Mouse (Mus musculus): ENCODE data around the gene Mllt11. TPM values are rescaled to one million over a fixed set of nuclear protein-coding genes. Genes with fewer than 3 reads are reported as not detected.

Mllt11 gene
- polyA plus RNA-seq, 1 experiment from 2014 or later, result 116 TPM

DNA sequence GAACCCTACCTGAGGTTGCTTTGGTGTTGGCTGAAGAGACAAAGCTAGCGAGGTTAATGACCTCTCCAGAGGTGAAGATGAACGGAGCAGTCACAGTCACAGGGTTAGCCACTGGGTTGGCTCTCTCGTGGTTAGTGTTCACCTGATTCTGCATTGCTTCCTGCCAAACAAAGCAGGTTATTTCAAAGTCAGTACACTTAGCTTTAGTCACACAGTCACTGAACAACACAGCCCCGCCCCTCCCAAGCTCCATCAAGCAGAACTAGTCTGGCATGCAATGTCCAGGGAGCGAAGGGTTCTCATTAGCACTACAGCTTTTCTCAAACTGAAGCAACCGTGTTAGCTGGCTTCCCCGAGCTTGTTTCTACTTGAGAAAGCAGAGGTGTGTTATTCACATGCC is 31.8 kb downstream of the Mllt11 start:
- H3K4me2 ChIP-seq (replicated peaks), result no peak overlapping the region
- H3K36me3 ChIP-seq, result peaks cover 72% of the 10 kb centered on the region
- 85% methylated on average over 7 of the region's 7 CpGs for WGBS
- no peaks in the 10 kb centered on the region for H3K27me3 ChIP-seq
- H3K4me3 ChIP-seq, result no peak overlapping the region
- H3K9ac ChIP-seq, result no peak overlapping the region
- no peaks in the 10 kb centered on the region for H3K9me3 ChIP-seq (replicated peaks)
- no peak for ATAC-seq (ENCODE audit: low FRiP score)
- no peak overlapping the region for H3K27ac ChIP-seq
- no peaks in the 10 kb centered on the region for H3K4me1 ChIP-seq

DNA sequence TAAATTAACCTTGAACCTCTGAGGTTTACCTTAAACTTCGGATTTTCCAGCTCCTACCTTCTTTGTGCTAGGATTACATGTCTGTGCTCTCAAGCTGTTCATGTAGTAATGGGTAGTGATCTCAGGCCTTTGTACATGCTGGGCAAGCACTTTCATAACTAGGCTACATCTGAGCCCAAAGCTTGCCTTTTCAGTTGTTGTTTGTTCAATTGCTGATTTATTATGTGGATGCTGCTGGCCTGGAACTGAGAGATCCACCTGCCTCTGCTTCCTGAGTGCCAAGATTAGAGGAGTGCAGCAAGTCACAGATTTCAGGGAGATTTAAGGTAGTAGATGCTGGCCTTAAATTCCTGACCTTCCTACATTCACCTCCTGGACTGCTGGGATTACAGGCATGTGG is 32.9 kb downstream of the Mllt11 start:
- no peak overlapping the region for H3K27ac ChIP-seq
- WGBS, result 79% methylated on average over 1 of the region's 1 CpGs
- no peaks in the 10 kb centered on the region for H3K4me1 ChIP-seq
- H3K4me2 ChIP-seq (replicated peaks), result no peak overlapping the region
- peaks cover 70% of the 10 kb centered on the region for H3K36me3 ChIP-seq
- no peak for ATAC-seq (ENCODE audit: low FRiP score)
- no peak overlapping the region for H3K9ac ChIP-seq
- no peak overlapping the region for H3K4me3 ChIP-seq
- no peaks in the 10 kb centered on the region for H3K9me3 ChIP-seq (replicated peaks)
- H3K27me3 ChIP-seq, result no peaks in the 10 kb centered on the region

DNA sequence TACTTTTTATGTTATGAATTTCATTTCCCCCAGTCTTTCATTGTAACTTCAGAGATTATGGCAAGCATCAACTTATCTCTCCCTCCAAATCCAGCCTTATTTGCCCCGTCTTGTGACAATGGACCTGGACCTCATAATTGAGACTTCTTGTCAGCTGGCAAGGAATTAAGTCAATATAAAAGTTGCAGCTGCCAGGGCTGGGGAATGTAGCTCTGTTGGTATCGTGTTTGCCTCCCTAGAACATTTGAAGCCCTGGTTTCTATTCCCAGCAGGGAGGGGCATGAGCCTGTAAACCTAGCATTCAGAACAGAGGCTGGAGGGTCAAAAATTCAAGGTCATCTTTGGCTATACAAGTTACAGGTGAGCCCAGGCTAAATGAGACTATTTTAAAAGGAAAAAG is 36.2 kb downstream of the Mllt11 start:
- H3K27ac ChIP-seq, result no peak overlapping the region
- WGBS, result 92% methylated on average over 2 of the region's 2 CpGs
- H3K4me3 ChIP-seq, result no peak overlapping the region
- peaks cover 60% of the 10 kb centered on the region for H3K36me3 ChIP-seq
- no peaks in the 10 kb centered on the region for H3K27me3 ChIP-seq
- no peak for ATAC-seq (ENCODE audit: low FRiP score)
- H3K9me3 ChIP-seq (replicated peaks), result no peaks in the 10 kb centered on the region
- no peak overlapping the region for H3K9ac ChIP-seq
- no peak overlapping the region for H3K4me2 ChIP-seq (replicated peaks)
- no peaks in the 10 kb centered on the region for H3K4me1 ChIP-seq

DNA sequence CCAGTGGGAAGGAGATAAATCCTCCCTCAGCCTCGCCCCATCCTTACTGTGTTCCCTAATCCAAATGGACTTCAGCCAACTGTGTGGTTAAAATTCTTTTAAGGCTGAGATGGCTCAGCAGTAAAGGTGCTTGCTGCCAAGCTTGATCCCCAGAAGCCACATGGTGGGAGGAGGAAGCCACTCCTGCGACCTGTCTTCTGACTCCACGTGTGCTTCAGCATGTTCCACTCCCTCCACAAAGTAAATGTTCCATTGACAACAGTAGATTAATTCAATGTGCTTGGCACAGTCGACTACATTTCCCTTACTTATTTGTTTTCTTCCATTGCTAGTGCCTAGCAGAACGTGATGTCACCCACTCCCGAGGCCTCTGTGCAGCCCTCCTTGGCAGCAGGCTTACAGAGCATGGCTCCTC is 37.2 kb downstream of the Mllt11 start:
- Histone ChIP-seq H3K27ac (no peak overlapping the region), H3K4me2 (replicated peaks) (no peak overlapping the region), H3K4me3 (no peak overlapping the region), H3K4me1 (no peaks in the 10 kb centered on the region), H3K27me3 (no peaks in the 10 kb centered on the region), H3K36me3 (peaks cover 58% of the 10 kb centered on the region), H3K9me3 (replicated peaks) (no peaks in the 10 kb centered on the region), H3K9ac (no peak overlapping the region)
- WGBS, result 89% methylated on average over 6 of the region's 6 CpGs
- no peak for ATAC-seq (ENCODE audit: low FRiP score)

DNA sequence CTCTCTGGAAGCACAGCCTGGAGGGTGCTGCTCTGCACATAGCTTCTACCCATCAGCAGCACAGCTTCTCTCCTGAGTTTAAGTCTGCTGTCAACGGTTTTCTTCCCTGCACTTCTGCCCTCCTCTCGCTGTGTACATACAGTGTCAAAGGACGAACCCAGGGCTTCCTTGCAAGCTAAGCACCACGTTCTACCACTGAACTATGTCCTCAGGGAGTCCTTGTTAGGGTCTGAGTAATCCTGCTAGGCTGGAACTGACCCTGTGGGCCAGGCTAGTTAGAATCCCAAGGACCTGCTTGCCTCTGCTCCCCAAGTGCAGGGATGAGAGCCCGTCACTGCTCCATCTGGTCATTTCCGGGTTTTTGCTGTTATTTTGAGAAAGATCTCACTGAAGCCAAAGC is 45.1 kb downstream of the Mllt11 start:
- Histone ChIP-seq H3K4me3 (no peak overlapping the region), H3K9me3 (replicated peaks) (no peaks in the 10 kb centered on the region), H3K4me2 (replicated peaks) (no peak overlapping the region), H3K27me3 (no peaks in the 10 kb centered on the region), H3K36me3 (peaks cover 63% of the 10 kb centered on the region), H3K4me1 (no peaks in the 10 kb centered on the region), H3K9ac (no peak overlapping the region), H3K27ac (no peak overlapping the region)
- no peak for ATAC-seq (ENCODE audit: low FRiP score)
- WGBS, result 89% methylated on average over 6 of the region's 6 CpGs

DNA sequence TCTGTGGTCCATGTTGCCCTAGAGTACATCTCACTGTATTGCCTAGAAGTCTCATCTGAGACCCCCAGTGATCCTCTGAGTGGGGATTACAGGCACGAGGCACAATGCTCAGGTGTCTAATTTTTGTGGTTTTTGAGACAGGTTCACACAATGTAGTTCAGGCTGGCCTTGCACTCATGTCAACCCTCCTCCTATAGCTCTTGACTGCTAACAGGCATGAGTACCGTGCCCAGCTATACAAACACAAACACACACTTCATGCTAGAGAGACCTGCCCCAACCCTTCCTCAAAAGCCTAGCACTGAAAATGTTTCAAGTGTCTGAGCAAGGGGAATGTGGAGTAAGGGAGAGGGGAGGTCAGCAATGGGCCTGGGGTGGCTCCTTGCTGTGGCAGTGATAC is 45.9 kb downstream of the Mllt11 start:
- Histone ChIP-seq H3K9ac (no peak overlapping the region), H3K4me1 (no peaks in the 10 kb centered on the region), H3K4me2 (replicated peaks) (no peak overlapping the region), H3K36me3 (peaks cover 63% of the 10 kb centered on the region), H3K27ac (no peak overlapping the region), H3K4me3 (no peak overlapping the region), H3K27me3 (no peaks in the 10 kb centered on the region), H3K9me3 (replicated peaks) (no peaks in the 10 kb centered on the region)
- 98% methylated on average over 2 of the region's 2 CpGs for WGBS
- no peak for ATAC-seq (ENCODE audit: low FRiP score)

DNA sequence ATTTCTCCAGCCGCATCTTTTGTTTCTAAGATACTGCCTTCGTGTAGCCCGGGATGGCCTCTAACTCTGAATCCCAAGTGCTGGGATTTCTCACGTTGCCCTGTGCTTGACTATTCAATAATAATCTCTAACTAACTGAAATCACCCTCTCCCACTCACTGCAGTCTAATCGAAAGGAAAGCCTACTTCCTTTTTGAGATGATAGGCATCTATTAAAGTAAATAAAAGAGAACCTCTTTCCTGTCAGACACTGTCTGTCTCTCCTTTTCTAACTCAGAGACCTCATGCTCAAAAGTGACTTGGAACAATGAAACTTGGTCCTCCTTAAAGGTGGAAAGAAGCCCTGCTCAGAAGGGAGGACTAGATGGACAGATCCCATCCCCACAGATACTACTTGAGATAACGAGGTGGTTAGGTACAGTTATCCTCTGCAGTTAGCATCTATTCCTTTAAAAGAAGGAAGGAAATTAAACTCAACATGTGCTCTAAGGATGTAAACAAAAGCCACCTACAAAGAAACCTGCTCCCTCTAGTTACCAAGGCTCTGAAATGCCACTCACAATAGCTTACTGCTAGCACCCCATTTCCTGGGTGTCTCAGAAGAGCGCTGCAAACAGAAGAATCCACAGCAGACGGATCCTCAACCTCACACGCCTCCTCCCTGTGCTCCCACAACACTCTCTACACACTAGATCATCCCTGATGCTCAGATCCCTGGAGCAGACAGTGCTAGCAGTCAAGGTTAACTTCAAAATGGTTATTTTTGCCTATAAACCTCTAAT is 47.0 kb downstream of the Mllt11 start:
- H3K4me3 ChIP-seq, result no peak overlapping the region
- no peaks in the 10 kb centered on the region for H3K4me1 ChIP-seq
- no peak for ATAC-seq (ENCODE audit: low FRiP score)
- H3K9ac ChIP-seq, result no peak overlapping the region
- 94% methylated on average over 9 of the region's 9 CpGs for WGBS
- H3K27ac ChIP-seq, result no peak overlapping the region
- no peaks in the 10 kb centered on the region for H3K27me3 ChIP-seq
- H3K4me2 ChIP-seq (replicated peaks), result no peak overlapping the region
- no peaks in the 10 kb centered on the region for H3K9me3 ChIP-seq (replicated peaks)
- H3K36me3 ChIP-seq, result peaks cover 55% of the 10 kb centered on the region

DNA sequence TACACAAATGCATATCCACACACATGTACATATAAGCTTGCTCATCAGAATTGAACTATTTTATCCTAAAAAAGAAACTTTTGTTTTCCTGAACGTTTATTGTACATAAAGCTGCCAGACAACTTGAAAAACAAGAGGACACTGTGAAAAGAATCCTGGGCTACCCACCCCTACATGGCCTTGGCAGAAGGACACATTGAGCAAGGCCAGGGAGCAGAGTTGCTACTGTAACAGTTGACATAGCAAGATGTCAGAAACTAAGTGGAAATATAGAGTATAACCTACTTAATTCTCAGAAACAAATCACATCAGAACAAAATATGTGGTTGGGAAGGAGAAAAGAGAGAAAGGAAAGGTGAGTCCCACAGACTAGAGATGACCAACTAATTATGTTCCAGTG is 50.1 kb downstream of the Mllt11 start:
- H3K9me3 ChIP-seq (replicated peaks), result no peaks in the 10 kb centered on the region
- no peak overlapping the region for H3K4me3 ChIP-seq
- peaks cover 24% of the 10 kb centered on the region for H3K36me3 ChIP-seq
- H3K27ac ChIP-seq, result no peak overlapping the region
- no peak overlapping the region for H3K4me2 ChIP-seq (replicated peaks)
- no peak overlapping the region for H3K9ac ChIP-seq
- no peak for ATAC-seq (ENCODE audit: low FRiP score)
- no peaks in the 10 kb centered on the region for H3K27me3 ChIP-seq
- H3K4me1 ChIP-seq, result no peaks in the 10 kb centered on the region
- WGBS, result 76% methylated on average over 1 of the region's 1 CpGs

DNA sequence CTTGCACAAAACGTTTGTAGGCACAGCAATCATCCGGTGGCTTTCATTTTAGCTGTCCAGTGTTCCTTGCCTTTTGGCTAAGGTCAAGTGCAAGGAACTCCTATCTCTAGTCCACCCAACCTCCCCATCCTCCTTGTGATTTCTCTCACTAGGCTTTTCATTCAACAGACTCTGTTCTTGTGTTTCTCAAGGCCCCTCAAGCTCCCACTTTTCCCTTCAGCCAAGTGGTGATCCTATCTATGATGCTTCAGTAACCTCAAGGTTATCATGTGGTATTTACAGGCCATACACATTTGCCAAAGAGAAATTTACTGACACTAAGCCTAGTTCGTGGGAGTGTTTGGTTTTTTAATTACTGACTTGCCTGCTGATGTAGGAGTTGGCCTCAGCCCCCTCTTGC is 52.1 kb downstream of the Mllt11 start:
- 72% methylated on average over 3 of the region's 3 CpGs for WGBS
- no peaks in the 10 kb centered on the region for H3K4me1 ChIP-seq
- H3K9me3 ChIP-seq (replicated peaks), result no peaks in the 10 kb centered on the region
- no peak overlapping the region for H3K4me2 ChIP-seq (replicated peaks)
- H3K27ac ChIP-seq, result no peak overlapping the region
- no peak for ATAC-seq (ENCODE audit: low FRiP score)
- peaks cover 12% of the 10 kb centered on the region; the same call in 1 of the 2 replicates for H3K36me3 ChIP-seq
- H3K9ac ChIP-seq, result no peak overlapping the region
- H3K27me3 ChIP-seq, result no peaks in the 10 kb centered on the region
- H3K4me3 ChIP-seq, result no peak overlapping the region

DNA sequence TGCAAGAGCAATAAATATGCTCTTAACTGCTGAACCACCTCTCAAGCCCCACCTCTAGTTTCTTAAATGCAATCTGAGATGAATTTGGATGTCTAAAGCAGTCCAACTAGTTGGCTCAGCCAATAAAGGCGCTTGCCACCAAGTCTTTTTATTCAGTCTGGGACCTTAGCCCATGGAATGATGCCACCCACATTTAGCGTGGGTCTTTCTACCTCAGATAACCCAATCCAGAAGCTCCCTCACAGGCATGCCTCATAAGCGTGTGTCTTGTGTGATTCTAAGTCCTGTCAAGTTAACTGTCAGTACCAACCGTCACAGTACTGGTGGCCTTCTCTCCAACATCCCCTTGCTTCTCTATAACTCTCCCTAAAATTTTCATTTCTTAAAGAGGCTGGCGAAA is 53.0 kb downstream of the Mllt11 start:
- Histone ChIP-seq H3K4me2 (replicated peaks) (no peak overlapping the region), H3K4me3 (no peak overlapping the region), H3K27ac (no peak overlapping the region), H3K9ac (no peak overlapping the region), H3K36me3 (peaks cover 5% of the 10 kb centered on the region), H3K27me3 (peaks cover 2% of the 10 kb centered on the region; the same call in 1 of the 2 replicates), H3K9me3 (replicated peaks) (no peaks in the 10 kb centered on the region), H3K4me1 (peaks cover 3% of the 10 kb centered on the region)
- no peak for ATAC-seq (ENCODE audit: low FRiP score)
- 89% methylated on average over 5 of the region's 5 CpGs for WGBS

DNA sequence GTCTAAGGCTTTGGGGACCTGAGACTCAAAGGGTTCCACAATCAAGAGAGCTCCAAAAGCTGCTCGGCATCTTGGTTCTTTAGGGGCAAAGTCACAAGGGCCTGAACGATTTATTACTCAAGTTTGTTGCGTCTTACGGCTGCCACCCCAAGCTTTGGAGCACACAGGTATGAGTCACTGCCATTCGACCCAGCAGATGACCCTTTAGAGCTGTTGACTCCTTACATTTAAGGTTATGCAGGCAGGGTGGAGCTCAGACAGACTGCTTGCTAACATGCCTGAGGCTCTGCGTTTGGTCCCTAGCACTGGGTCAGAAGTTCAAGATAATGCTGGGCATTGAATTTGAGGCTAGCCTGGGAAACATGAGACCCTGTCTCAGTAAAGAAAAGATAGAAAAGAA is 54.4 kb downstream of the Mllt11 start:
- Histone ChIP-seq H3K27me3 (peaks cover 16% of the 10 kb centered on the region), H3K4me1 (peaks cover 16% of the 10 kb centered on the region), H3K36me3 (peaks cover 15% of the 10 kb centered on the region), H3K4me3 (no peak overlapping the region), H3K27ac (no peak overlapping the region), H3K4me2 (replicated peaks) (no peak overlapping the region), H3K9ac (no peak overlapping the region), H3K9me3 (replicated peaks) (no peaks in the 10 kb centered on the region)
- 81% methylated on average over 6 of the region's 6 CpGs for WGBS
- ATAC-seq (ENCODE audit: low FRiP score), result no peak

DNA sequence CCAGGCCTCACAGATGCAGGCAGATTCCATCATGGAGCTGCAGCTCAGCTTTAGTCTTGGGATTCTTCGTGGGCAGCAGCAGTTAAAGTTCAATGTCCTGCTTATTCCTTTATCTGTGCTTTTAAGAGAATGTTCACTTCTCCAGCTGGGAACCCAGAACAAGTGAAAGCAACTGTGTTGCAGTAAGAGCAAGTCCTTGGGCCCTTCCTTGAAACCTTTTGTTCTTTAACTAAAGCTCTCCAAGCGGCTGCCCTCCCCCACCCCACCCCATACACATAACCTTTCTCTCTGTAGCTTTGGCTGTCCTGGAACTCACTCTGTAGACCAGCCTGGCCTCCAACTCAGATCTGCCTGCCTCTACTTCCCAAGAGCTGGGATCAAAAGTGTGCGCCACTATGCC is 55.5 kb downstream of the Mllt11 start:
- Histone ChIP-seq H3K36me3 (peaks cover 25% of the 10 kb centered on the region), H3K4me1 (peaks cover 18% of the 10 kb centered on the region), H3K27ac (no peak overlapping the region), H3K9me3 (replicated peaks) (no peaks in the 10 kb centered on the region), H3K4me2 (replicated peaks) (no peak overlapping the region), H3K27me3 (peaks cover 27% of the 10 kb centered on the region), H3K4me3 (no peak overlapping the region), H3K9ac (no peak overlapping the region)
- ATAC-seq (ENCODE audit: low FRiP score), result no peak
- 69% methylated on average over 3 of the region's 3 CpGs for WGBS

DNA sequence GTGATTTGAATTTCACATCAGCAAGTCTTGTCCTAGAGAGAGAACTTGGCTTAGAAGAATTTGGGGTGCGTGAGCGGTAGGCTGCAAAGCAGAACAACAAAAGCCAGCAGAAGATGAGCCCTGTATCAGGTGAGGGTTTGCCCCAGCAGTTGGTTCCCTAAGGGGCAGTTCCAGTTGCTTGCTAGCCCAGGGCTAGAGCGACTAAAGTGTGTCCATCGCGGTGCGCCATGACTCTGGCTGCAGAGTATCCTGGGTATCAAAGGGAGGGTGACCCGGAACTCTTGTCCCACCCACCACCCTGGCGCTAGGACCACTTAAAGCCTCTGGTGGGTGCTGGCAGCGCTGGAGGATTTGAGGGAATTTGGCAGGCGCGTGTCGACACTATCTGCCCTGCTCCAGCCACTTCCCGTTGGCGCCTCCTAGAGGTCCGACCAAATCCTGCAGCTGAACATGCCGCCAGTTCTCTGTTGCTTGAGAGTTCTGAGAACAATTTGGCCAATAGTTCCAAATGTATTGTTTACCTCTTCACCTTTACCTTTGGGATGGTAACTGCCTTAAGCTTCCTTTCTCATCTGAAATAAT is 57.9 kb downstream of the Mllt11 start:
- H3K9me3 ChIP-seq (replicated peaks), result no peaks in the 10 kb centered on the region
- peak overlapping the region; percentile 13; the same call in 1 of the 2 replicates for H3K4me2 ChIP-seq (replicated peaks)
- H3K36me3 ChIP-seq, result peaks cover 49% of the 10 kb centered on the region
- peak; percentile 44; the same call in 1 of the 2 replicates for ATAC-seq (ENCODE audit: low FRiP score)
- H3K27ac ChIP-seq, result no peak overlapping the region
- H3K9ac ChIP-seq, result no peak overlapping the region
- H3K4me3 ChIP-seq, result no peak overlapping the region; the same call in 1 of the 2 replicates
- WGBS, result 3% methylated on average over 16 of the region's 16 CpGs
- H3K4me1 ChIP-seq, result peaks cover 18% of the 10 kb centered on the region
- peaks cover 51% of the 10 kb centered on the region for H3K27me3 ChIP-seq

Data from hindbrain, embryonic 12.5 days (tissue).